Mouse (Mus musculus) spleen, adult 2 months (tissue): ENCODE data around the gene Tspan11.

Experiments
- CTCF ChIP-seq: fragments of 200-500 bp; IDR thresholded peaks from 2 replicates; pipeline ENCODE4 v1.5.1; 2011; ENCODE audit warnings: mild to moderate bottlenecking, inconsistent platforms; ENCODE audit not compliant: insufficient read depth, insufficient read length, insufficient replicate concordance; ENCODE audit errors: extremely low read depth
- POLR2A ChIP-seq: fragments of 200-500 bp; IDR thresholded peaks from 2 replicates; pipeline ENCODE4 v1.6.1; 2011; ENCODE audit warnings: low read depth, low read length, inconsistent platforms

DNA sequence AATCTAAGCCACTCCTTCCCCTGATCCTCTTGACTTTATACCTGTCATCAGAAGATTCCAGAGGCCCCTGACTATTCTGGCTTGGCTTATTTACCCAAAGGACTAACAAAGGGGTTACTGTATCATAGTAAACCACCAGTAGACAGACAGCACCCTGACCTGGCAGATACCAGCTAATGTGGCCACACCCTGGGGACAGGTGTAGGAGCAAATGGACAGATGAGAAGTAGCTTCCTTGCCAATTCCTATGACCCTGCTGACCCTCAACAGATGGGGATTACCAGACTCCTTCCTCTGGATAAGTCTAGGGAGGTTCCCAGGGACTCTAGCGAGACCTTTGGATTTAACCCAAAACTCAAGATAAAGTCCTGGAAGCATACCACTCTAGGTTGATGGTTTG lies 72.8 kb downstream of the Tspan11 start:
- no peak for TF ChIP-seq POLR2A
- no peak for TF ChIP-seq CTCF
